Mouse (Mus musculus) hindlimb bud, embryonic 11.5 days (tissue): ENCODE results near the gene Krtap14.

ENCODE experiments used
- DNase-seq: peaks from one replicate; pipeline ENCODE4 v3.0.0-alpha.2; 2012; ENCODE audit warnings: low read depth, low spot score; ENCODE audit errors: extremely low spot score

Gene Krtap14

GRCm38 (mm10) chr16:88826095-88826652 is at the start of gene Krtap14:
Krtap14 (minus strand) TSS chr16:88826145.
- DNase-seq, result peak; percentile 12

DNA sequence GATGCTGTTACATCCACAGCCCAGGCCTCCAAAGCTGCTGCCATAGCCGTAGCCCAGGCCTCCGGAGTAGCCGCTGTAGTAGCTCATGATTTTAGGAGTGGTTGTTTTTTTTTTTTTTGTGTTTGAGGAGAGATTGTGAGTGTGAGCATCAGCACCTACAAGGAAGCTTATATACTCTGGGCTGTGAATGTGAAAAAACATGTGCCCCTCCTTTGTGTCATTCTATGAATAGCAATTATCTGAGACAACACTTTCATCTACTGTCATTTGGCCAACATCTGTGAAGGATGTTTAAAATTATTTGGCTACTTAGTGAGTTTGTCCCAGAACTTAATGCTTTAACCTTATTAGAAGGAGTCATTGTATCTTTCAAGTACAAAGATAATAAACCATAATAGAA is 48.2 kb upstream of the Krtap14 start, which contains the start of gene Krtap19-2:
TSS of gene Krtap19-2 (minus strand) at position 101 of the 400 bp plus-strand sequence.
- DNase-seq, result no peak

- no peak for DNase-seq
These were observed 43.4 kb upstream of the Krtap14 start, which contains the start of gene Krtap19-1 for GRCm38 (mm10) chr16:88869311-88869710. Krtap19-1 (minus strand) TSS chr16:88869411.

DNA sequence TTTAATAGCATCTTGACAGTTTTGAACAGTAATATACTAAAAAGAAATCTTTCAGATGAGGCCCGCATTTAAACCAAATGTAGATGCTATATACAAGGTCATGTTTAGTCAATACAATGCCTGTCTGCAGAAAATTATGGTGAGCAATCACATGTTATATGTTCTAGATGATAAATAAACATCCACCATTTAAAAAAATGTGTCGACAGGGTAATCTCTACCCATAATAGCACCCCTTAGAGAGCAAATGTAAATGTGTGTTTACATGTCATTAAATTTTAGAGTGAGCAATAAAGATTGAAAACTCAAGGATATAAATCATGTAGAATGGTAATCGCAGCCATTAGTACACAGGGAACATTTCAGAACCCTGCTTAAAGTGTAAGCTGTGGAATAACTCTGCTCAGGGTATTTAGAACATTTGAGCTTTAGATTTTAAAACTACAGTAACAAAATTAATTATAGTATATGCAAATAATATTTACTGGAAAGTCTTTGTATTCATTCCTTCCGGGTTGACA is 39.0 kb upstream of the Krtap14 start:
- DNase-seq, result peak; percentile 6

- peak; percentile 20 for DNase-seq
These were observed 25.5 kb upstream of the Krtap14 start for GRCm38 (mm10) chr16:88851450-88851849.

DNA sequence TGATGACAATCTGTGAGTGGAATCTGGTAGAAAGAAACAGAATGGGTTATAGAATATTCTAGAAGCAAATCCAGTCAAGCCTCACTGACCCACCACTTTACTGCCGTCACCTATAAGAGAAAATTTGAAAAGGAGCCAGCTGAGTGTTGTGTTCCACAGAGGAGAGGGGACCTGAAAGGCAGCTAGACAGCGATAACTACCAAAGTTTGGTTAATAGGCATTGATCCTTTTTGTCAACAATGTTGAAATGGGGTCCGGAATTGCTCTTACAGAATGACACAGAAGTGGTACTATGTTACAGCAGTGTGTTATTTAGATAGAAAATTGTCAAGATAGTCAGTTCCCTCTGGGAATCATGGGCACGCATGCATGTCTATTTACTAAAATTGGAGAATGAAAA is 22.6 kb upstream of the Krtap14 start:
- DNase-seq, result no peak

GRCm38 (mm10) chr16:88847363-88847762 is 21.4 kb upstream of the Krtap14 start:
- no peak for DNase-seq

DNA sequence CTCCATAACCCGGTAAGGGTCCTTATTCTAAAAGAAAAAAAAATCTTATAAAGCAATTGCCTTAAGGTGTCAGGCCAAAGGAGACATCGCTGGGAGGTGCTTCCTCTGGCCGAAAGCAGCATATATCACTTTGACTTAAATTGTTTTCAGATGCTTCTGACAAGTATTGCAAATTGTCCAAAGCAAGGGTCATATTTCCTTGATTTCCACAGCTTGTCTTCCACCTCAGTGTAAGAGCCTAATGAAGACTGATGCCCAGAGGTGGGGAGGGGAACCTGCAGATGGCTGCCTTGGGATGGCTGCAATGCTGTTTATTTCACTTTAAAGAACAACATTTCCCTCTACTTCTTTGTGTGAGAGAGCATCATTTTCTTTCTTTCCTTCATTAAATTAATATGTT is 1.0 kb upstream of the Krtap14 start:
- peak; percentile 12 for DNase-seq

DNA sequence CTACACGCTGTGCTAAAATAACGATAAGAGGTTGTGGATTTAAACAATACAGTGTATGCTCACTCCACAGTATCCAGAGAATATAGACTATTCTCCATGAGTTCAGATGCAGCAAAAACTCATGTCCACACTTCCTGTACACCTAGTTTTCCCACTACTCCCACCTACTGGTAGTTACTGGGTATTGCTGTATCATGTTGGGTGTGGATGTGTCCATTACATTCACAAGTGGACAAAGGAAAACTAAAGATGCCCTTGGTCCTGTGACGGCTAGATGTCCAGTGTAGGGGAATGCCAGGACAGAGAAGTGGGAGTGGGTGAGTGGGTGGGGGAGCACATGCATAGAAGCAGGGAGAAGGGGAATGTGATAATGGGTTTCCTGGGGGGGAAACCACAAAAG is 2.2 kb downstream of the Krtap14 start:
- DNase-seq, result peak; percentile 42

GRCm38 (mm10) chr16:88820066-88820465 is 5.9 kb downstream of the Krtap14 start, which contains the start of gene Krtap15:
Krtap15 (plus strand) TSS chr16:88820215.
- no peak for DNase-seq

DNA sequence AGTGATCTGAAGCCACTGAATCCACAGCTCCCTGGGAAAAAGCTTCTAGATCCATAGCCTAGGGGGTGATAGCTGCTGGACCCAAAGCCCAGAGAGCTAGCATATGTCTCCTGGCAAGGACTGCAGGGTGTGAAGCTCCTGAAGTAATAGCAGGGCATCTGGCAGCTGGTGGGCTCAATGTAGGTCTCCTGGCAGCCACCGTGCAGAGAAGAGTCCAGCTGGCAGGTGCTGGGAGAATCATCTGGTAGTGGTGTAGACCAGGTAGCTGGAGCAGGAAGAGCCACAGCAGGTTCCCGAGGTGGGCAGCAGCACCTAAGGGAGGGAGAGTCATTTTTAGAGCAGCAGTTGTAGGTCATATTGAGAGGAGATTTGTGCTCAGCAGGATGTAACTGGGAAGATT is 14.1 kb downstream of the Krtap14 start, which contains the start of gene Gm20741:
TSS of gene Gm20741 (minus strand) at position 394 of the 400 bp plus-strand sequence.
- no peak for DNase-seq

DNA sequence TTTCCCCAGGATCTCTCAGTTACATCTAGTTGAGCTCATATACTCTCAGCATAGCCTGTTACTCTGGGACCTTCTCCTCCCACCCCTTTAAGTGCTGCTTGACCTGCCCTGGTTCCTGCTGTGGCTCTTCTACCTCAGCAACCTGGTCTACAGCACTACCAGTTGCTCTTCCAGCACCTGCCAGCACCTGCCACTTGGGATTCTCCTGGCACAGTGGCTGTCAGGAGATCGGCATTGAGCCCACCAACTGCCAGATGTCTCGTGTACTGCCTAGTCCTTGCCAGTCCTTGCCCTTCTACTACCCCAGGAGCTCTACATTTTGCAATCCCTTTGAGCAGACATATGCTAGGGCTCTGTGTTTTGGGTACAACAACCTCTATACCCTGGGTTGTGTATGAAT is 39.2 kb downstream of the Krtap14 start:
- no peak for DNase-seq

DNA sequence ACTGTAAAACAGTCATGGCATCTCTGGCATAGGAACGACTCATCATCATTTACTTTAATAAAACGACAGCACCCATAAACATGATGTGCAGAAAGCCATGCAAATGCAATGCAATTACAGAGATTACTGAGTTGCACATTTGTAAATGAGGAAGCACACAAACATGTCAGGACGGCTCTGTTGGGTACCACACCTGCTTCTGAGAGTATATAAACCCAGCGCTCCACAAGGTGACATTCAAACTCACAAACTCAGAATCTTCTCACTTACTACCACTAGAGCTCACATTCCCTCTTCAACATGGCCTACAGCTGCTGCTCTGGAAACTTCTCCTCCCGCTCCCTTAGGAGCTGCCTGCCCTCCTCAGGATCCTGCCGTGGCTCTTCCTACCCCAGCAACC is 48.3 kb downstream of the Krtap14 start, which contains the start of gene Gm5965:
TSS of gene Gm5965 (plus strand) at position 301 of the 400 bp plus-strand sequence.
- no peak for DNase-seq

GRCm38 (mm10) chr16:88774106-88774505 is 51.8 kb downstream of the Krtap14 start, which contains the start of gene 2310057N15Rik:
2310057N15Rik (minus strand) TSS chr16:88774206.
- DNase-seq, result no peak
